Mouse (Mus musculus): ENCODE measurements at regions not wholly inside any gene's neighbourhood (a gene's known extent, or its start where the extent isn't known, plus 50 kb on each side); places are given as distances from the start of the nearest gene placed in this dataset.

DNA sequence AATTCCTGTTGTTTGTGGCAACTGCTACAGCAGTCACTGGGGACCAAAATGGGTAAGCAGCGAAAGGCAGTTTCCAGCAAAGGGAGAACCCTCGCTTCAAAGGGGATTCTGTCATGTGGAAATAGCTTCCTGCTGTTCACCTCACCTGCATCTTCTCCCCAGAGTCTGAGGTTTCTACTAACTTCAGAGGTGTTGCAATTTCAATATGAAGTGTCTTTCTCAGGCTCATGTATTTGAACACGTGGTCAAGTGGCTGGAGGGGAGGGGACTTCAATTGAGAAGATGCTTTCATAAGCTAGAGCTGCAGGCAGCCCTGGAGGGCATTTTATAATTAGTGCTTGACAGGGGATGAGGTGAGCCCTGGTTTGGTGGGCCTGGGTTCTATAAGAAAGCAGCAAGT lies 92.9 kb upstream of the Noct start:
- 59% methylated on average over 3 of the region's 3 CpGs for WGBS
- no peaks in the 10 kb centered on the region for H3K4me1 ChIP-seq (replicated peaks)
- ATAC-seq (ENCODE audit: low FRiP score, low read depth), result no peak

DNA sequence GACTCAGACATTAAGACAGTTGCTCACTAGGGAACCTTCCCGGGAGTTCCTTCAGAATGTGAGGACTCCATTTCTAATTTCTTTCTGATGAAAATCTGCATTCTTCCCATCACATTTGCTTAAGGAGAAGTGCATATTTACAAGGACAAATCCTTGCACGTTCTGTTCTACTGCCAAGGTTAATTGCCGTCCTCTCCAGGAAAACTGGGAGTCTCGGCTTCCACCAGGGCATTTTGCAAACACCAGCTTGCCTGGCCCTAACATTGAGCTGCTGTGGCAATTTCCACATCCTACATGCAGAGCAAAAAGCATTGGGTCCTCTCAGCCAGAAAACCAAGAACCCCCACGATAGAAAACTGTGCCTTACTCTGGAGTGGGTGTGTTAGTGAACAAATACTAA lies 91.5 kb upstream of the Noct start:
- WGBS, result 81% methylated on average over 5 of the region's 5 CpGs
- no peak for ATAC-seq (ENCODE audit: low FRiP score, low read depth)
- no peaks in the 10 kb centered on the region for H3K9me3 ChIP-seq
- H3K36me3 ChIP-seq, result no peaks in the 10 kb centered on the region
- H3K4me3 ChIP-seq, result no peak overlapping the region
- H3K9ac ChIP-seq, result no peak overlapping the region
- H3K27ac ChIP-seq (replicated peaks), result no peak overlapping the region
- H3K4me2 ChIP-seq, result no peak overlapping the region
- no peaks in the 10 kb centered on the region for H3K27me3 ChIP-seq
- peaks cover 7% of the 10 kb centered on the region; the same call in 1 of the 2 replicates for H3K4me1 ChIP-seq (replicated peaks)

More for the DNA sequence above, 92.9 kb upstream of the Noct start:
- H3K9me3 ChIP-seq, result no peaks in the 10 kb centered on the region
- no peaks in the 10 kb centered on the region for H3K27me3 ChIP-seq
- no peak overlapping the region for H3K4me3 ChIP-seq
- no peak overlapping the region for H3K27ac ChIP-seq (replicated peaks)
- H3K4me2 ChIP-seq, result no peak overlapping the region
- H3K9ac ChIP-seq, result no peak overlapping the region
- H3K36me3 ChIP-seq, result no peaks in the 10 kb centered on the region

DNA sequence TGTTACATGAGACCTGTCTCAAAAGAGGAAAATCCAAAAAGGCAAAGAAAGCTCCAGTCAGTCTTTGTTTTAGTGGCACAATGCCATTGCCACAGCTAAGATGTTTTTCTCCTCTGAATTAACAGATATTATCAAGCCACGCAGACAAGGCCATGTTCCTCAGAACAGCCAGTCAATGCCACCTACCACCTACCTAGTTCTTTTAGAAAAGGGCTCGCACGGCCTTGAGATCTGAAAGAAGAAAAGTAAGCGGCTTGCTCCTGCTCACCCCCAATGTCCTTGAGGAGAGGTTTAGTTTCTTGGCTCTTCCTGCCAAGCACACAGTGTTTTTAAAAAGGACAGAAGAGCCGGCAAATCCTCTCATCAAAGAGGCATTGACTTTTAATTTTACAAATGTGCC lies 88.7 kb upstream of the Noct start:
- 59% methylated on average over 5 of the region's 5 CpGs for WGBS

DNA sequence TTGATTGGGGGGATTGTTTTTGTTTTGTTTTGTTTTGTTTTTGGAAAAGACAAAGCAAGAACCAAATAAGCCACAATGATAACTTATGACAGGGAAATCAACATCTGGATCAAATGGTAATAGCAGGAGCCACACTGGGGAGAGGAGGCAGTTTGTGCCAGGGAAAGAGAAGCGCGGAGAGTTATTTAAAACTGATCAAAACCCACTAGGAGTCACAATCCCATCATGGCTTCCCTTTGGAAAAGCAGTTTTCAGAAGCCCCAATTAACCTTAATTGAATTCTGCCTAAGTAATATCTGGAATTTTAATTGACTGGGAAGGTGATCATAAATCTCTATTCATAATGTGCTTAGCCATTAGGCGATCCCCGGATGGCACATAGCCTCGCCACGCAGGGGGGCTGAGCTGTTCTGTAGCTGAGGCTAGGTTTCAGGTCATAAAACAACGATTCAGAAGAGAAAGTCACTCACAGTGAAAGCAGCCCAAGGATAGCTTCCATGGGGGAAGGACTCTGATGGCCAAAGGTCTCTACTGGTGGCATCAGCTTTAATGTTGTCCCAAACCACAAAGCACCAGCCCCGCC lies 86.4 kb upstream of the Noct start:
- ATAC-seq (ENCODE audit: low FRiP score, low read depth), result peak; percentile 42; the same call in 1 of the 2 replicates
- WGBS, result 56% methylated on average over 8 of the region's 8 CpGs
- H3K27me3 ChIP-seq, result no peaks in the 10 kb centered on the region
- H3K27ac ChIP-seq (replicated peaks), result 0 out of 2 replicates have a peak overlapping the region, but pooled peaks have one; percentile 2
- H3K9ac ChIP-seq, result no peak overlapping the region
- peaks cover 9% of the 10 kb centered on the region; the same call in 1 of the 2 replicates for H3K4me1 ChIP-seq (replicated peaks)
- no peak overlapping the region for H3K4me2 ChIP-seq
- H3K36me3 ChIP-seq, result no peaks in the 10 kb centered on the region
- no peak overlapping the region for H3K4me3 ChIP-seq
- H3K9me3 ChIP-seq, result no peaks in the 10 kb centered on the region

More for the DNA sequence above, 88.7 kb upstream of the Noct start:
- no peak for ATAC-seq (ENCODE audit: low FRiP score, low read depth)
- Histone ChIP-seq H3K4me3 (no peak overlapping the region), H3K36me3 (no peaks in the 10 kb centered on the region), H3K27me3 (no peaks in the 10 kb centered on the region), H3K9ac (no peak overlapping the region), H3K27ac (replicated peaks) (no peak overlapping the region), H3K4me2 (no peak overlapping the region), H3K4me1 (replicated peaks) (peaks cover 7% of the 10 kb centered on the region; the same call in 1 of the 2 replicates), H3K9me3 (no peaks in the 10 kb centered on the region)

DNA sequence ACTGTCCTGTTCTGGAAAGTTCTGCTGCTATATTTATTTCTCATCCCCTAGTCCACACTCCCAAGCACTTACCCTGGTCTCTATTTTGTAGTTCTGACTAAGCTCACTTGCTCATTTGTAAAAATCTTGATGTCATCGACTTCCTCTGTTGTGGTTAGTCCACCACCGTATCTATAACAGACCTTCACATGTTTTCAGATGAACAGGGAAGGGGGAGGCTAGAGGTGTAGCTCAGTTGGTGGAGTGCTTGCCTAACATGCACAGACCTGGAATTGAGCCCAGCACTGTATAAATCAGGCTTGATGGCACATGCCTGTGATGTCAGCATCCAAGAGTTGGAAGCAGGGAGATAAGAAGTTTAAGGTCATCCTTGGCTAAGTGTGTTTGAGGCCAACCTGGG lies 78.3 kb upstream of the Noct start:
- no peak for ATAC-seq (ENCODE audit: low FRiP score, low read depth)

DNA sequence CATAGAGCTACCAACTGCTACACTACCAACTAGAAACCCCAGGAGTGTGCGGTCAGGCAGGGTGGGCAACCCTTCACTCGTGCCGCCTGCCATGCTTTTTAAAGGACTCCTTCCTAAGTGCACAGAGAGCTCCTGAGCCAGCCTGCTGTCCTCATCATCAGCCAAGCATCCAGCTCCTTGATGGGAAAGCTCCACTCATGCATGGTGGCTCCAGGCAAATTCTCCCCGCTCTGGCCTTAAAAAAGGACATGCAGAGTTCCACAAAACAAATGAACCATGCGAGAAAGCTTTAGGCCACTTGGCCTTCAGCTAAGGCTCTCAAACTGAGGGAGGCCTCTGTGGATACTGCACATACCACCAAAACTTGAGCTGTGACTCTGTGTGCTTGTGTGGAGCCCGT lies 74.2 kb upstream of the Noct start:
- no peak overlapping the region for H3K4me2 ChIP-seq

More for the DNA sequence above, 78.3 kb upstream of the Noct start:
- 93% methylated on average over 2 of the region's 2 CpGs for WGBS
- no peak overlapping the region for H3K27ac ChIP-seq (replicated peaks)
- H3K36me3 ChIP-seq, result no peaks in the 10 kb centered on the region
- H3K4me3 ChIP-seq, result no peak overlapping the region
- H3K9me3 ChIP-seq, result no peaks in the 10 kb centered on the region
- H3K27me3 ChIP-seq, result no peaks in the 10 kb centered on the region
- H3K4me1 ChIP-seq (replicated peaks), result 0 out of 2 replicates have a peak, but pooled peaks cover 3% of the 10 kb centered on the region
- H3K9ac ChIP-seq, result no peak overlapping the region
- H3K4me2 ChIP-seq, result no peak overlapping the region

DNA sequence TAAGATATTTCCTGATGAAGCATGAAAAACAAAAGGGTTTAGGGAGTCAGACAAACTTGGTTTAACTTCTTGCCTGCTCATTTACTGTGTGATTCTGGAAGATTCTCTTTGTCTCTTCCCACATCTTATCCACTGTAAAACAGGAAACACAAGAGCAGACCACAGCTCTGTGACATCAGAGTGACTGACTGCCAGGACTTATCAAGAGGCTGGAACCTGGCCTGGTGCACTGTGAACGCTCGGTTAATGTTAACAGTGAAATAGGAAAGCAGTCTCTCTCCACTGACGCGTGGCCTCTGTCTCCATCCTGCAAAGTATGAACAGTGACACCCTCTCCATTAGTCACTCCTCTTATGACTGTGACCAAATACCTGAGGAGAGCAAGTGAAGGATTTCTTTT lies 73.1 kb upstream of the Noct start:
- 88% methylated on average over 4 of the region's 4 CpGs for WGBS
- H3K4me1 ChIP-seq (replicated peaks), result peaks cover 2% of the 10 kb centered on the region; the same call in 1 of the 2 replicates
- H3K27ac ChIP-seq (replicated peaks), result no peak overlapping the region
- H3K9ac ChIP-seq, result no peak overlapping the region
- H3K4me3 ChIP-seq, result no peak overlapping the region
- H3K9me3 ChIP-seq, result no peaks in the 10 kb centered on the region
- H3K4me2 ChIP-seq, result no peak overlapping the region
- no peaks in the 10 kb centered on the region for H3K27me3 ChIP-seq
- H3K36me3 ChIP-seq, result no peaks in the 10 kb centered on the region
- ATAC-seq (ENCODE audit: low FRiP score, low read depth), result no peak

More for the DNA sequence above, 74.2 kb upstream of the Noct start:
- WGBS, result 77% methylated on average over 6 of the region's 6 CpGs
- H3K36me3 ChIP-seq, result no peaks in the 10 kb centered on the region
- no peak overlapping the region for H3K27ac ChIP-seq (replicated peaks)
- no peaks in the 10 kb centered on the region for H3K4me1 ChIP-seq (replicated peaks)
- no peak overlapping the region for H3K9ac ChIP-seq
- no peaks in the 10 kb centered on the region for H3K9me3 ChIP-seq
- H3K27me3 ChIP-seq, result no peaks in the 10 kb centered on the region
- no peak for ATAC-seq (ENCODE audit: low FRiP score, low read depth)
- no peak overlapping the region for H3K4me3 ChIP-seq

DNA sequence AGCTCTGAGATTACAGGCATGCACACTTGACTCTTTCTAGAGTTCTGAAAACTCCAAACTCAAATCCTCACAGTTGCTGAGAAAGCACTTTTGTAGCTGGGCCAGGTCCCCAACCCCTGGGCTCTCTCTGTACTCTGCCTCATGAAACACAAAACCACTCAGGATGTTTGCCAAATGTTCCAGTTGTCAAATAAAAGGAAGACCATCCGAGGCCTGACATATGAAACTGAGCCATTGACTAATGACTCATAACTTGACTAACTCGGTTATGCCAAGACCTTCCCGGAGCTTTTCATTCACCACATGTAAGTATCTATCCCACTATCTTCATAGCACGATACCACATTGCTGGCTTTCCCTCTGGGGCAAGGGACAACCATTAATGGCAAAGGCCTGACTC lies 68.6 kb upstream of the Noct start:
- 53% methylated on average over 4 of the region's 4 CpGs for WGBS
- Histone ChIP-seq H3K9me3 (no peaks in the 10 kb centered on the region), H3K27ac (replicated peaks) (0 out of 2 replicates have a peak overlapping the region, but pooled peaks have one; percentile 1), H3K4me2 (no peak overlapping the region), H3K36me3 (no peaks in the 10 kb centered on the region), H3K9ac (no peak overlapping the region), H3K4me1 (replicated peaks) (peaks cover 18% of the 10 kb centered on the region), H3K27me3 (no peaks in the 10 kb centered on the region), H3K4me3 (no peak overlapping the region)
- ATAC-seq (ENCODE audit: low FRiP score, low read depth), result no peak

DNA sequence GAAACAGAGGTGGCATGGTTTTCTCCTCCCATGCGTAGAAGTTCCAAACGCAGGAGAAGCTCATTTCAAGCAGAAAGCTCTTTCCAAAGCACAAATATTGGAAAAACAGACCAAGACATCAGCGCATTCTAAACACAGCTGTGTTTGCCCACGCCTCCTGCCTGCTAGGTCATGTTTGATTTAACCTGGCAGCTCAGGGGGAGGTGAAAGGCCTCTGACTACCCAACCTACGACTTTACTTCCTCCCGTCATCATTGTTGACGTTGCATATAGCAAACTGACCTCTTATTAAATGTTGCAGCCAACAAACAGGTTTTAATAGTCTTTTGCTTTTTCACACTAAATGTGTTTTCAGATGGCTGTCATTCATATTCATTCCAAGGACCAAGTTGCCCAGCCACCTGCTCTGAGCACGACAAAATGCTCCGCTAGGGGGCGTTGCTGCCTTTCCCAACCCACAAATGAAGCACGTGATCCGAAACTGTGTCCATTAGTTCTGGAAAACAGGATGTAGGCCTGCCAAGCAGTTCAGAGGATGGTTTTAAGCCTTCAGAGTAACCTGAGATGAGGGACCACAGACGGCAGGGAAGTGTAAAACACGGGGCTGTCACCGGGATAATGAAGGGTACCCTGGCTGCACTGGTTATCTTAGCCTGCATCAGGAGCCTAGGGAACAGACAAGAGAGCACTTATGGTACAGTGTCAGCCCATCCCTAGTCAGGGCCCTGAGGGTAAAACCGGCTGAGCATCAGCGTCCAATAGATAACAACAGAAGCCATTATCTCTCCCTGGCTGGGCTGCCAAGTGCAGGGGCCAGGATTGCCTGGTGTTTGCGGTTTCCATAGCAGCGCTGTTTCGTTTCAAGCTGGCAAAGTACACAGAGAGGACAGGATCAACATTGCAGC lies 67.6 kb upstream of the Noct start:
- ATAC-seq (ENCODE audit: low FRiP score, low read depth), result peak; percentile 88
- 36% methylated on average over 20 of the region's 20 CpGs for WGBS
- no peak overlapping the region for H3K9ac ChIP-seq

DNA sequence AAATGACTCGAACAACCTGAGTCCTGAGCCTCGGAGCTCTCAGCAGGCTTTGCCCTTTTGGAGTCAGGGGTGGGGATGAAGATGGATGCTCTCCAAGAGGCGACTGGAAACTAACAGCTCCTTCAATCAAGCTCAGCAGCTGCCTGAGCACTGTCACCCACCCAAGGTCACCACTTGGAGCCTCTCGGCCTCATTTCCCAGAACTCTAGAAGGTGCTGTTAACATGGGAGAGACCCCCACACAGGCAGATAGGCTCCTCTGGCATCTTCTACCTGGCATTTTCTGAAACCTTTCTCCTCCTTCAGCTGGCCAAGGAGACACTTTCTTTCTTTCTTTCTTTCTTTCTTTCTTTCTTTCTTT lies 67.0 kb upstream of the Noct start:
- Histone ChIP-seq H3K4me3 (no peak overlapping the region), H3K27ac (replicated peaks) (peak overlapping the region; percentile 71), H3K9ac (no peak overlapping the region), H3K9me3 (no peaks in the 10 kb centered on the region), H3K27me3 (no peaks in the 10 kb centered on the region), H3K36me3 (no peaks in the 10 kb centered on the region), H3K4me2 (no peak overlapping the region), H3K4me1 (replicated peaks) (peaks cover 18% of the 10 kb centered on the region)
- WGBS, result 16% methylated on average over 4 of the region's 4 CpGs
- ATAC-seq (ENCODE audit: low FRiP score, low read depth), result no peak

More for the DNA sequence above, 67.6 kb upstream of the Noct start:
- Histone ChIP-seq H3K9me3 (no peaks in the 10 kb centered on the region), H3K4me1 (replicated peaks) (peaks cover 18% of the 10 kb centered on the region), H3K4me2 (no peak overlapping the region), H3K4me3 (no peak overlapping the region), H3K27ac (replicated peaks) (peak overlapping the region; percentile 71), H3K36me3 (no peaks in the 10 kb centered on the region), H3K27me3 (no peaks in the 10 kb centered on the region)

DNA sequence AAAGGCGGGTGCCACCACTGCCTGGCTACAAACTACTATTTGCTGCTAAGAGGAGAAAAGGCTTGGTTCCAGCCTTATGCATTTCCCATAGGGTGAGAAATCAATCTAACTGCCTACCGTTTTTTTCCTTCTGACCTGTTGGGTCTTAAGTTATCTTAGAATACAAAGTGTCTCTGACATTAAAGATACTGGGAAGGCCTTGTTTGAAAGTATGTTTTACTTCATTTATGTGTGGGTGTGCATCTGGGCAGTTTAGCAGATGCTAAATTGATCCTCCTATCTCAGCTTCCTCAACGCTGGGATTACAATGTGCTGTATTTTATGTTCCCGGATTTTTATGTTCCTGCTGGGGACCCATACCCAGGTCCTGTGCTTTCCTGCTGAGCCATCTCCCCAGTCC lies 65.8 kb upstream of the Noct start:
- ATAC-seq (ENCODE audit: low FRiP score, low read depth), result no peak
- Histone ChIP-seq H3K36me3 (no peaks in the 10 kb centered on the region), H3K4me2 (no peak overlapping the region), H3K9me3 (no peaks in the 10 kb centered on the region), H3K27me3 (no peaks in the 10 kb centered on the region), H3K4me1 (replicated peaks) (peaks cover 18% of the 10 kb centered on the region), H3K27ac (replicated peaks) (no peak overlapping the region), H3K4me3 (no peak overlapping the region), H3K9ac (no peak overlapping the region)
- 75% methylated on average over 4 of the region's 4 CpGs for WGBS

DNA sequence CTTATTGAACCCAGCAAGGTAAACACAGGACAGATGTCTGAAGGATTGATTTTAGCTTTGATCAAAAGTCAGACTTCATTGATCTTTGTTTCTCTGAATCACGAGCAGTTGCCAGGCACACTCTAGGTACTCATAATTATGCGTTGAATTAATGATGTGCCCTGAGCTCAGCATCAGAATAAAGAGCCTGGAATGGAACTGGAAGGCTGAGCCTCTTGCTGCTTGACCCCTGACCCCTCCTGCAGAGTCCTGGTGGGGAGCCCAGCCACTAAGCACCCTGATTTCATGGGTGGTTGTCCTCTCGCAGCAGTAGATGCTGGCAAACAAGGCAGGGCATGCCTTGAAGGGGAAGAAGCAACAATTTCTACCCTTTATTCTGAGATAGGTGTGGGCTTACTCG lies 64.9 kb upstream of the Noct start:
- no peaks in the 10 kb centered on the region for H3K9me3 ChIP-seq
- H3K4me3 ChIP-seq, result no peak overlapping the region
- peaks cover 18% of the 10 kb centered on the region for H3K4me1 ChIP-seq (replicated peaks)
- WGBS, result 26% methylated on average over 4 of the region's 4 CpGs
- no peaks in the 10 kb centered on the region for H3K36me3 ChIP-seq
- no peak for ATAC-seq (ENCODE audit: low FRiP score, low read depth)
- H3K27me3 ChIP-seq, result no peaks in the 10 kb centered on the region
- no peak overlapping the region for H3K27ac ChIP-seq (replicated peaks)
- no peak overlapping the region for H3K4me2 ChIP-seq
- H3K9ac ChIP-seq, result no peak overlapping the region
